Mouse (Mus musculus) forebrain, postnatal 0 days (tissue): ENCODE measurements around the gene Cd59b. TPM values are rescaled to one million over a fixed set of nuclear protein-coding genes. Genes with fewer than 3 reads are reported as not detected.
"Not testable (repeated sequence)": the region's sequence is repeated elsewhere in the genome, so short reads cannot be mapped to it uniquely, and the experiment has no call there.

Experiments
- ATAC-seq: fragments of 200-750 bp; cut with Nextera tagmentation; 2 replicates; pipeline ENCODE4 v1.8.0; 2017; ENCODE audit warnings: mild to moderate bottlenecking, moderate library complexity
- DNase-seq: peaks from one replicate; pipeline ENCODE4 v3.0.0-alpha.2; 2015
- H3K27ac ChIP-seq: fragments of 300-500 bp; sonication (generic); 2 replicates; pipeline ENCODE4 v1.5.1; 2014; ENCODE audit warnings: low read depth, mild to moderate bottlenecking, antibody characterized with exemption, low read length, moderate library complexity, mixed read lengths
- H3K27me3 ChIP-seq: fragments of 300-500 bp; sonication (generic); 2 replicates; pipeline ENCODE4 v1.6.1; 2014; ENCODE audit warnings: mild to moderate bottlenecking, low read length, mixed read lengths; ENCODE audit not compliant: insufficient read depth
- H3K36me3 ChIP-seq: fragments of 300-500 bp; sonication (generic); 2 replicates; pipeline ENCODE4 v1.6.1; 2014; ENCODE audit warnings: mild to moderate bottlenecking, moderate library complexity; ENCODE audit not compliant: insufficient read depth
- H3K4me1 ChIP-seq: fragments of 300-500 bp; sonication (generic); 2 replicates; pipeline ENCODE4 v1.6.1; 2014; ENCODE audit warnings: antibody characterized with exemption; ENCODE audit not compliant: insufficient read depth
- H3K4me2 ChIP-seq: fragments of 300-500 bp; sonication (generic); 2 replicates; pipeline ENCODE4 v1.6.1; 2014; ENCODE audit warnings: low read depth, mild to moderate bottlenecking, moderate library complexity
- H3K4me3 ChIP-seq: fragments of 300-500 bp; sonication (generic); 2 replicates; pipeline ENCODE4 v1.5.1; 2014; ENCODE audit warnings: low read depth, low read length, mixed read lengths
- H3K9ac ChIP-seq: fragments of 300-500 bp; sonication (generic); 2 replicates; pipeline ENCODE4 v1.6.1; 2014; ENCODE audit warnings: mild to moderate bottlenecking
- H3K9me3 ChIP-seq: fragments of 300-500 bp; sonication (generic); 2 replicates; pipeline ENCODE4 v1.6.1; 2016; ENCODE audit warnings: low read length
- CTCF ChIP-seq: sonication (generic); IDR thresholded peaks from 2 replicates; pipeline ENCODE4 v1.5.1; 2016; ENCODE audit warnings: antibody characterized with exemption, control low read depth, low read depth
- WGBS: fragments of 180-500 bp; shearing (Covaris S2); extraction: QIAGEN DNeasy Blood & Tissue Kit; methylation state at CpG from one replicate; pipeline ENCODE4 v1.1.7; 2014; 5-methylcytosine and 5-hydroxymethylcytosine counted together
- polyA plus RNA-seq: library from polyadenylated mRNA; unstranded; fragments of >200 nt; fragmentation: Nextera tagmentation; extraction: Ambion mirVana; gene quantifications from 2 replicates; pipeline ENCODE4 v1.2.1, GENCODE M21; 2015
- total RNA-seq: library from RNA; depleted of rRNA; stranded (reverse); fragments of >200 nt; gene quantifications from 2 replicates; pipeline ENCODE4 v1.2.3, GENCODE M21; 2014

The Cd59b gene
- total and polyA plus RNA-seq, 2 experiments from 2014 or later = 1.5 to 1.6 TPM

GRCm38 (mm10) chr2:104064152-104064551 lies 5.5 kb upstream of the Cd59b start:
- WGBS = 82% methylated on average over 2 of the region's 2 CpGs
- Histone ChIP-seq H3K27me3 (no peaks in the 10 kb centered on the region), H3K9me3 (no peaks in the 10 kb centered on the region), H3K27ac (no peak overlapping the region), H3K4me3 (no peak overlapping the region), H3K36me3 (peaks cover 12% of the 10 kb centered on the region), H3K9ac (no peak overlapping the region), H3K4me2 (no peak overlapping the region), H3K4me1 (no peaks in the 10 kb centered on the region)
- DNase-seq (no peak), ATAC-seq (no peak)
- no peak for TF ChIP-seq CTCF

GRCm38 (mm10) chr2:104065526-104065925 lies 4.1 kb upstream of the Cd59b start, which contains the start of gene Gm10912:
Gene Gm10912, plus strand, starts transcription at chr2:104065826.
- not testable (repeated sequence) for H3K4me3 ChIP-seq, H3K9me3 ChIP-seq, ATAC-seq, H3K36me3 ChIP-seq, H3K27ac ChIP-seq, H3K27me3 ChIP-seq, H3K4me2 ChIP-seq, DNase-seq, H3K4me1 ChIP-seq, H3K9ac ChIP-seq
- 88% methylated on average over 5 of the region's 6 CpGs for WGBS

GRCm38 (mm10) chr2:104068450-104068849 lies 1.2 kb upstream of the Cd59b start, which contains the start of gene Gm10799:
Gene Gm10799, minus strand, starts transcription at chr2:104068550.
- not testable (repeated sequence) for H3K9me3 ChIP-seq, ATAC-seq, H3K27me3 ChIP-seq, H3K4me1 ChIP-seq, DNase-seq, H3K4me2 ChIP-seq, H3K9ac ChIP-seq, H3K27ac ChIP-seq, H3K36me3 ChIP-seq, H3K4me3 ChIP-seq
- 78% methylated on average over 7 of the region's 7 CpGs for WGBS

- not testable (repeated sequence) for H3K36me3 ChIP-seq, H3K9ac ChIP-seq, H3K4me2 ChIP-seq, H3K27ac ChIP-seq, DNase-seq, H3K4me1 ChIP-seq, H3K27me3 ChIP-seq, H3K9me3 ChIP-seq, ATAC-seq, H3K4me3 ChIP-seq
- WGBS = 81% methylated on average over 5 of the region's 5 CpGs
Observed at GRCm38 (mm10) chr2:104078285-104078684, 8.6 kb downstream of the Cd59b start.

- not testable (repeated sequence) for H3K4me1 ChIP-seq, H3K27me3 ChIP-seq, DNase-seq, H3K9ac ChIP-seq, ATAC-seq, H3K27ac ChIP-seq, H3K4me3 ChIP-seq, H3K4me2 ChIP-seq, H3K9me3 ChIP-seq, H3K36me3 ChIP-seq
- WGBS = no CpG with 5 or more reads among the region's 1 CpGs
Observed at GRCm38 (mm10) chr2:104081436-104082050, 11.9 kb downstream of the Cd59b start.

- H3K27me3 ChIP-seq = no peaks in the 10 kb centered on the region
- ATAC-seq = no peak
- DNase-seq = no peak
- no peak overlapping the region for H3K4me3 ChIP-seq
- TF ChIP-seq CTCF = no peak
- H3K9me3 ChIP-seq = no peaks in the 10 kb centered on the region
- H3K27ac ChIP-seq = no peak overlapping the region
- no peak overlapping the region for H3K4me2 ChIP-seq
- no peak overlapping the region for H3K9ac ChIP-seq
- H3K4me1 ChIP-seq = no peaks in the 10 kb centered on the region
- no peaks in the 10 kb centered on the region for H3K36me3 ChIP-seq
Observed at GRCm38 (mm10) chr2:104082474-104082873, 12.8 kb downstream of the Cd59b start.

- not testable (repeated sequence) for H3K9me3 ChIP-seq, H3K27me3 ChIP-seq, ATAC-seq, H3K27ac ChIP-seq, H3K4me1 ChIP-seq, H3K9ac ChIP-seq, DNase-seq, H3K4me3 ChIP-seq, H3K36me3 ChIP-seq, H3K4me2 ChIP-seq
Observed at GRCm38 (mm10) chr2:104084027-104084426, 14.4 kb downstream of the Cd59b start.

- WGBS = 70% methylated on average over 1 of the region's 1 CpGs
- H3K27ac ChIP-seq, H3K4me2 ChIP-seq, H3K4me3 ChIP-seq, DNase-seq, H3K27me3 ChIP-seq, ATAC-seq, H3K36me3 ChIP-seq, H3K9ac ChIP-seq, H3K4me1 ChIP-seq, H3K9me3 ChIP-seq: not testable (repeated sequence)
Observed at GRCm38 (mm10) chr2:104087562-104087961, 17.9 kb downstream of the Cd59b start.
